Mouse (Mus musculus) liver, embryonic 14.5 days (tissue): ENCODE data around the gene Gm8439. TPM values are rescaled to one million over a fixed set of nuclear protein-coding genes. Genes with fewer than 3 reads are reported as not detected.

Source experiments
- ATAC-seq: fragments of 200-750 bp; cut with Nextera tagmentation; 2 replicates; pipeline ENCODE4 v1.8.0; 2017; ENCODE audit warnings: moderate number of reproducible peaks, mild to moderate bottlenecking, moderate library complexity; ENCODE audit not compliant: insufficient read depth
- DNase-seq, 3 experiments: peaks; one replicate each; pipeline ENCODE4 v3.0.0-alpha.2; 2012 to 2013; ENCODE audit warnings: low read depth in 3 of 3, low spot score in 3 of 3
- H3K27ac ChIP-seq: fragments of 300-500 bp; sonication (generic); 2 replicates; pipeline ENCODE4 v1.5.1; 2014; ENCODE audit warnings: moderate library complexity, mild to moderate bottlenecking, control low read depth, inconsistent platforms
- H3K27me3 ChIP-seq: fragments of 300-500 bp; sonication (generic); 2 replicates; pipeline ENCODE4 v1.6.1; 2014; ENCODE audit warnings: mild to moderate bottlenecking, low read length, moderate library complexity; ENCODE audit not compliant: control insufficient read depth, insufficient read depth
- H3K36me3 ChIP-seq: fragments of 300-500 bp; sonication (generic); replicated peaks from 2 replicates; pipeline ENCODE4 v1.6.1; 2014; ENCODE audit warnings: low read depth; ENCODE audit not compliant: control insufficient read depth, insufficient read depth
- H3K4me1 ChIP-seq, 2 experiments: fragments of 200-500 bp in 1 of 2; fragments of 300-500 bp in 1 of 2; sonication (generic) in 1 of 2; replicated peaks; 2 replicates each; pipeline ENCODE4 v1.6.1; 2012 to 2014; ENCODE audit warnings: antibody characterized with exemption in 1 of 2, inconsistent platforms in 1 of 2, low read length in 1 of 2; ENCODE audit not compliant: control insufficient read depth in 2 of 2, insufficient read depth in 2 of 2
- H3K4me2 ChIP-seq: fragments of 300-500 bp; sonication (generic); 2 replicates; pipeline ENCODE4 v1.6.1; 2014; ENCODE audit warnings: low read depth, mild to moderate bottlenecking, control low read depth, moderate library complexity
- H3K4me3 ChIP-seq, 2 experiments: fragments of 200-500 bp in 1 of 2; fragments of 300-500 bp in 1 of 2; sonication (generic) in 1 of 2; 2 replicates each; pipeline ENCODE4 v1.5.1; 2012 to 2014; ENCODE audit warnings: low read depth in 2 of 2, low read length in 2 of 2, mild to moderate bottlenecking in 2 of 2, control low read depth in 1 of 2, inconsistent platforms in 1 of 2, moderate library complexity in 1 of 2; ENCODE audit not compliant: insufficient read depth in 1 of 2
- H3K9ac ChIP-seq: fragments of 300-500 bp; sonication (generic); replicated peaks from 2 replicates; pipeline ENCODE4 v1.6.1; 2014; ENCODE audit warnings: mild to moderate bottlenecking, control low read depth, moderate library complexity
- H3K9me3 ChIP-seq: fragments of 300-500 bp; sonication (generic); 2 replicates; pipeline ENCODE4 v1.6.1; 2016; ENCODE audit warnings: low read length, mixed read lengths; ENCODE audit not compliant: control insufficient read depth
- CTCF ChIP-seq: IDR thresholded peaks from 2 replicates; pipeline ENCODE4 v1.5.1; 2016; ENCODE audit warnings: antibody characterized with exemption, low read depth, control low read depth
- EP300 ChIP-seq: IDR thresholded peaks from 2 replicates; pipeline ENCODE4 v1.6.1; 2016; ENCODE audit warnings: antibody characterized with exemption, low read depth
- WGBS: fragments of 180-500 bp; shearing (Covaris S2); extraction: QIAGEN DNeasy Blood & Tissue Kit; methylation state at CpG from one replicate; pipeline ENCODE4 v1.1.7; 2014; ENCODE audit not compliant: insufficient replicate concordance; 5-methylcytosine and 5-hydroxymethylcytosine counted together
- polyA plus RNA-seq, 2 experiments: library from polyadenylated mRNA; depleted of rRNA in 1 of 2; stranded (reverse) in 1 of 2; unstranded in 1 of 2; fragments of >200 nt; fragmentation: Nextera tagmentation in 1 of 2; extraction: Ambion mirVana in 1 of 2; gene quantifications; 2 replicates each; pipeline versions ENCODE4 v1.2.1 to v1.2.3; 2012 to 2014

Gm8439 gene
- polyA plus RNA-seq (2012; rRNA removed) (not detected in 2 replicates), polyA plus RNA-seq (2014; fragmentation: Nextera tagmentation; extraction: Ambion mirVana) (not detected in 2 replicates)

- WGBS, result 37% methylated on average over 4 of the region's 4 CpGs
- H3K4me2 ChIP-seq, result no peak within 1 kb of the TSS
- no peak within 1 kb of the TSS for H3K9ac ChIP-seq
- no peak within 1 kb of the TSS for H3K4me3 ChIP-seq
- H3K27me3 ChIP-seq, result no peaks in the 10 kb centered on the region; the same call in none of the 2 replicates
- H3K9me3 ChIP-seq, result no peaks in the 10 kb centered on the region
- H3K27ac ChIP-seq, result no peak within 1 kb of the TSS
- peaks cover 3 to 10% of the 10 kb centered on the region in 2 experiments for H3K4me1 ChIP-seq
- no peaks in the 10 kb centered on the region for H3K36me3 ChIP-seq
- no peak for ATAC-seq
- DNase-seq, result no peak
- TF ChIP-seq CTCF, result no peak
- TF ChIP-seq EP300, result no peak
Measured at GRCm38 (mm10) chr4:120588445-120588844, at the start of gene Gm8439. Gene Gm8439, plus strand, starts transcription at chr4:120588745.

GRCm38 (mm10) chr4:120544896-120545295 is 43.6 kb upstream of the Gm8439 start:
- no peaks in the 10 kb centered on the region for H3K4me1 ChIP-seq
- ATAC-seq (no peak), DNase-seq (no peak)
- H3K9ac ChIP-seq, result no peak overlapping the region
- no peak overlapping the region for H3K4me3 ChIP-seq
- TF ChIP-seq CTCF (no peak), EP300 (no peak)
- no peak overlapping the region for H3K4me2 ChIP-seq
- peaks cover 68% of the 10 kb centered on the region for H3K36me3 ChIP-seq
- no peak overlapping the region for H3K27ac ChIP-seq
- 67% methylated on average over 1 of the region's 1 CpGs for WGBS
- H3K9me3 ChIP-seq, result no peaks in the 10 kb centered on the region
- H3K27me3 ChIP-seq, result no peaks in the 10 kb centered on the region

GRCm38 (mm10) chr4:120556592-120556991 is 32.0 kb upstream of the Gm8439 start:
- peaks cover 79% of the 10 kb centered on the region for H3K36me3 ChIP-seq
- H3K27me3 ChIP-seq, result no peaks in the 10 kb centered on the region
- no peak overlapping the region for H3K4me2 ChIP-seq
- no peaks in the 10 kb centered on the region for H3K4me1 ChIP-seq
- no peak overlapping the region for H3K4me3 ChIP-seq
- ATAC-seq, result no peak
- no peak overlapping the region for H3K9ac ChIP-seq
- H3K27ac ChIP-seq, result no peak overlapping the region
- H3K9me3 ChIP-seq, result no peaks in the 10 kb centered on the region
- TF ChIP-seq EP300 (no peak), CTCF (no peak)
- WGBS, result 81% methylated on average over 6 of the region's 6 CpGs
- no peak for DNase-seq

GRCm38 (mm10) chr4:120565726-120566125 is 22.8 kb upstream of the Gm8439 start:
- H3K4me2 ChIP-seq, result no peak overlapping the region
- H3K27me3 ChIP-seq, result no peaks in the 10 kb centered on the region
- no peaks in the 10 kb centered on the region for H3K9me3 ChIP-seq
- no peak overlapping the region for H3K27ac ChIP-seq
- ATAC-seq, result no peak
- TF ChIP-seq CTCF (no peak), EP300 (no peak)
- no peak overlapping the region for H3K9ac ChIP-seq
- DNase-seq, result no peak
- H3K4me3 ChIP-seq, result no peak overlapping the region
- peaks cover 38% of the 10 kb centered on the region for H3K36me3 ChIP-seq
- peaks cover 11 to 16% of the 10 kb centered on the region in 2 experiments for H3K4me1 ChIP-seq
- WGBS, result 76% methylated on average over 2 of the region's 2 CpGs

GRCm38 (mm10) chr4:120568005-120568404 is 20.5 kb upstream of the Gm8439 start:
- Histone ChIP-seq H3K4me2 (peak overlapping the region; percentile 97), H3K9me3 (no peaks in the 10 kb centered on the region), H3K4me3 (peak overlapping the region in 1 of 2 experiments; percentile 84; a peak in 1 of 4 replicates), H3K4me1 (peaks cover 14 to 17% of the 10 kb centered on the region in 2 experiments), H3K9ac (peak overlapping the region; percentile 9; the same call in 1 of the 2 replicates), H3K27me3 (no peaks in the 10 kb centered on the region), H3K36me3 (peaks cover 23% of the 10 kb centered on the region), H3K27ac (no peak overlapping the region)
- ATAC-seq (no peak), DNase-seq (no peak)
- TF ChIP-seq CTCF (no peak), EP300 (no peak)
- 56% methylated on average over 5 of the region's 5 CpGs for WGBS
